Mouse (Mus musculus): ENCODE measurements around the gene Pctp. TPM values are rescaled to one million over a fixed set of nuclear protein-coding genes. Genes with fewer than 3 reads are reported as not detected.

Pctp gene
- polyA plus RNA-seq, 2 experiments = 4.3 to 5.1 TPM

DNA sequence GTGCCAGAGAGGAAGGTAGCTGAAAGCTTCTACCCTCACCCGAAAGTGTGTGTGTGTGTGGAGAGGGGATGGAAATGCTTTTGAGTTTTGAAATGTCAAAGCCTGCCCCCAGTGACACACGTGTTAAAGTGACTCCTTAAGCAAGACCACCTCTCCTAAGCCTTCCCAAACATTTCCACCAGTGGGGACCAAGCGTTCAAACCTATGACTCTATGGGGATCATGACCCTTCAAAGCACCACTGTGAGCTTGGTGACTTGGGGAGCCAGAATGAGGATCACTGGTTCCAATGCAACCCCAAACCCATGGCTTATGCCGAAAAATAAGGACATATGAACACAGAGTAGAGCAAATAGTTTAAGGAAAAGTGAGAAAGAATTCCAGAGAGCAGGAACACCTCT, 6.3 kb downstream of the Pctp start:
- DNase-seq (ENCODE audit: low read depth in 3 of 3, low spot score in 3 of 3) = no peak
- H3K4me1 ChIP-seq (replicated peaks; ENCODE audit: control insufficient read depth in 2 of 2, insufficient read depth in 2 of 2, low read length in 1 of 2) = peaks cover 0 to 13% of the 10 kb centered on the region in 2 experiments; a peak in 1 of 4 replicates
- H3K4me2 ChIP-seq (ENCODE audit: low read depth) = no peak overlapping the region

DNA sequence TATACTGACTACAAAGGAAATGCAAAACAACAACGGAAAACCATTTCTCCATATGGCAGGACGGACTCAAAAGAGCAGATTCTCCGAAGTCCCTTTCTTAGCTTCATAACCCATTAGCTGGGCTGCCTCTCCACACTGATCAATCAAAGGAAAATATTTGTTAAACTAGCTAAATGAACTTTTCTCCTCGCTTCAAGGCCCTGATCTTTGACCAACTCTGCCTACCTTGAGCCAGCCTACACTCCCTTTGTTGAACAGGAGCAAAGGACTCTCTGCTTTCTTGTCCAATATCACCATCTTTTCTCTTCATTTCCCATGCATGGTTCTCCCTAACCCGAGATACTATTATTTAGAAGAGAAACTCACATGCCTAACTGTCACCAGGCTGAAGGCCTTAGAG, 7.1 kb downstream of the Pctp start:
- H3K4me2 ChIP-seq (ENCODE audit: low read depth) = no peak overlapping the region
- TF ChIP-seq CTCF (IDR thresholded peaks at IDR 0.05; ENCODE audit: low read depth) (no peak), EP300 (IDR thresholded peaks at IDR 0.05; ENCODE audit: low read depth) (no peak)
- 64% methylated on average over 5 of the region's 5 CpGs for WGBS (ENCODE audit: insufficient replicate concordance)
- no peaks in the 10 kb centered on the region for H3K27me3 ChIP-seq (ENCODE audit: control insufficient read depth, insufficient read depth, low read length)
- no peak overlapping the region for H3K27ac ChIP-seq
- H3K4me1 ChIP-seq (replicated peaks; ENCODE audit: control insufficient read depth in 2 of 2, insufficient read depth in 2 of 2, low read length in 1 of 2) = peaks cover 0 to 13% of the 10 kb centered on the region in 2 experiments; a peak in 1 of 4 replicates
- ATAC-seq (ENCODE audit: insufficient read depth) = no peak
- H3K9ac ChIP-seq (replicated peaks) = no peak overlapping the region
- H3K36me3 ChIP-seq (replicated peaks; ENCODE audit: control insufficient read depth, insufficient read depth, low read depth) = no peaks in the 10 kb centered on the region
- DNase-seq (ENCODE audit: low read depth in 3 of 3, low spot score in 3 of 3) = peak in 1 of 3 experiments; percentile 9
- no peaks in the 10 kb centered on the region for H3K9me3 ChIP-seq (ENCODE audit: control insufficient read depth, low read length)
- H3K4me3 ChIP-seq (ENCODE audit: insufficient read depth in 1 of 2, low read depth in 2 of 2, low read length in 2 of 2) = no peak overlapping the region

More for the DNA sequence above, 6.3 kb downstream of the Pctp start:
- no peaks in the 10 kb centered on the region for H3K27me3 ChIP-seq (ENCODE audit: control insufficient read depth, insufficient read depth, low read length)
- H3K9me3 ChIP-seq (ENCODE audit: control insufficient read depth, low read length) = no peaks in the 10 kb centered on the region
- TF ChIP-seq CTCF (IDR thresholded peaks at IDR 0.05; ENCODE audit: low read depth) (no peak), EP300 (IDR thresholded peaks at IDR 0.05; ENCODE audit: low read depth) (no peak)
- no peak overlapping the region for H3K9ac ChIP-seq (replicated peaks)
- no peaks in the 10 kb centered on the region for H3K36me3 ChIP-seq (replicated peaks; ENCODE audit: control insufficient read depth, insufficient read depth, low read depth)
- H3K27ac ChIP-seq = no peak overlapping the region
- no peak for ATAC-seq (ENCODE audit: insufficient read depth)
- H3K4me3 ChIP-seq (ENCODE audit: insufficient read depth in 1 of 2, low read depth in 2 of 2, low read length in 2 of 2) = no peak overlapping the region
- WGBS (ENCODE audit: insufficient replicate concordance) = 60% methylated on average over 4 of the region's 4 CpGs

DNA sequence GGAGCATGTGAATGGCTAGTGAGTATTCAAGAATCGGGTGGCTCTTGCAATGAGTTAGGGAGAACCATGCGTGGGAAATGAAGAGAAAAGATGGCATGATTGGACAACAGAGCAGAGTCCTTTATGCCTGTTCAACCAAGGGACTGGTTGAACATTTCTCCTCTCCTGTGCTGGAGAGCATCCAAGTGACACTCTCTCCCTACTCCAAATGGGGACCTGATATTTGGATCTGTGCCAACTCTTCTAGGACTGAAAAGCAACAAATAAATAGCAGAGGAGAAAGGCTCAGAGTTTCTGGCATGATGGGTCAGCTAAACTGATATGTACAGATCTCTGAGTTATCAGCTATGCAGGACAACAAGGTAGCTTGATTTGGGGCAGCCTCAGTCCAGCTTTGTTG, 8.0 kb downstream of the Pctp start:
- no peaks in the 10 kb centered on the region for H3K36me3 ChIP-seq (replicated peaks; ENCODE audit: control insufficient read depth, insufficient read depth, low read depth)
- H3K9me3 ChIP-seq (ENCODE audit: control insufficient read depth, low read length) = no peaks in the 10 kb centered on the region
- no peaks in the 10 kb centered on the region for H3K27me3 ChIP-seq (ENCODE audit: control insufficient read depth, insufficient read depth, low read length)
- WGBS (ENCODE audit: insufficient replicate concordance) = 49% methylated on average over 2 of the region's 2 CpGs
- no peak overlapping the region for H3K4me2 ChIP-seq (ENCODE audit: low read depth)
- no peak overlapping the region for H3K9ac ChIP-seq (replicated peaks)
- DNase-seq (ENCODE audit: low read depth in 3 of 3, low spot score in 3 of 3) = no peak
- H3K4me3 ChIP-seq (ENCODE audit: insufficient read depth in 1 of 2, low read depth in 2 of 2, low read length in 2 of 2) = no peak overlapping the region
- H3K27ac ChIP-seq = no peak overlapping the region
- TF ChIP-seq CTCF (IDR thresholded peaks at IDR 0.05; ENCODE audit: low read depth) (no peak), EP300 (IDR thresholded peaks at IDR 0.05; ENCODE audit: low read depth) (no peak)
- peaks cover 0 to 13% of the 10 kb centered on the region in 2 experiments; a peak in 1 of 4 replicates for H3K4me1 ChIP-seq (replicated peaks; ENCODE audit: control insufficient read depth in 2 of 2, insufficient read depth in 2 of 2, low read length in 1 of 2)
- ATAC-seq (ENCODE audit: insufficient read depth) = no peak

DNA sequence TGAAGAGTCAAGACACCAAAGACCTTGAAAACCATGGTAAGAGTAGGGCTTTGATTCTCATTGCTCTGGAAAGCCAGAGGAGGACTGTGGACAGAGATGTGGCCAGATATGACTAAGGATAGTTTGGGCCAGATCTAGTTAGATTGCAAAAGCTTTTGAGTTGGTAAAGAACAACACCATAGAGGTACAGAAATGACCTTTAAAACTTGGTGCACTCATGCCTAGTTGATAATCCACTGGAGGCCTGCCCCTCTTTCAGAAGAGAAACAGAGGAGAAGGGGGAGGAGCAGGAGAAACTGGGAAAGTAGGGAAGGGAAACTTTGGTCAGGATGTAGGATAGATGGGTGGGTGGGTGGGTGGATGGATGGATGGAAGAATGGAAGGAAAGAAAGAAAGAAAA, 11.0 kb downstream of the Pctp start:
- no peaks in the 10 kb centered on the region for H3K9me3 ChIP-seq (ENCODE audit: control insufficient read depth, low read length)
- H3K9ac ChIP-seq (replicated peaks) = no peak overlapping the region
- H3K27ac ChIP-seq = no peak overlapping the region
- H3K4me1 ChIP-seq (replicated peaks; ENCODE audit: control insufficient read depth in 2 of 2, insufficient read depth in 2 of 2, low read length in 1 of 2) = peaks cover 0 to 6% of the 10 kb centered on the region in 2 experiments; a peak in 1 of 4 replicates
- TF ChIP-seq CTCF (IDR thresholded peaks at IDR 0.05; ENCODE audit: low read depth) = no peak
- no peak for TF ChIP-seq EP300 (IDR thresholded peaks at IDR 0.05; ENCODE audit: low read depth)
- H3K27me3 ChIP-seq (ENCODE audit: control insufficient read depth, insufficient read depth, low read length) = no peaks in the 10 kb centered on the region
- no peak overlapping the region for H3K4me3 ChIP-seq (ENCODE audit: insufficient read depth in 1 of 2, low read depth in 2 of 2, low read length in 2 of 2)
- ATAC-seq (ENCODE audit: insufficient read depth) (no peak), DNase-seq (ENCODE audit: low read depth in 3 of 3, low spot score in 3 of 3) (no peak)
- no peaks in the 10 kb centered on the region for H3K36me3 ChIP-seq (replicated peaks; ENCODE audit: control insufficient read depth, insufficient read depth, low read depth)
- H3K4me2 ChIP-seq (ENCODE audit: low read depth) = no peak overlapping the region

DNA sequence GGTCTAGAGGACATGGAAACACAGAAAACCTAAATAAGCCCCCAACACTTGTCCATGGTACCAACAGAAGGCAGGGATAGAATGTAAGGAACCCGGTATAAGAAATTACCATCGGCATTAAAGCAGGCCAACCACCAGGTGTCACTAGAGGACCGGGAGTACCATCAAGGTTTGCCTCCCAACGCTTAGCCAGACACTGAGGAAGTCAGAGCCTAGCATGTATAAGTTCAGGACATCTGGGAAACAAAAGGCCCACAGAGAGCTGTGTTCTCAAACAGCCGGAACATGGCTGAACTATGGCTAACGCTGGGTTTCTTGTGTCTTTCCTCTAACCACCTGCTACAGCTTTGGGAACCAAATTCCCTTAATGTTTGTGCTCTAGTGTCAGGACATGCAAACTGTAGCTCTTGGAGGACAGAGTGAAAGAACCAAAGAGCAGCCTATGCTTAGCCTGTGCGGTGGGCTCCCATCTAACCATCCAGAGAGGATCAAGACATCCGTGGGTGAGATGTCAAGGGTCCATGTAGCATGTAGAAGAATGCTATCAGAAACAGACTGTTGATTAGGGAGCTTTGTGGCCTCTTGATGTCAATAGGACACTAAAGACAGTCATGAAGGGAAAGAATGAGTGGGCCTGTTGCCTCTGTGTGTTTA, 13.6 kb downstream of the Pctp start:
- no peak overlapping the region for H3K27ac ChIP-seq
- peaks cover 0 to 5% of the 10 kb centered on the region in 2 experiments; a peak in 1 of 4 replicates for H3K4me1 ChIP-seq (replicated peaks; ENCODE audit: control insufficient read depth in 2 of 2, insufficient read depth in 2 of 2, low read length in 1 of 2)
- H3K27me3 ChIP-seq (ENCODE audit: control insufficient read depth, insufficient read depth, low read length) = no peaks in the 10 kb centered on the region
- TF ChIP-seq CTCF (IDR thresholded peaks at IDR 0.05; ENCODE audit: low read depth) = peak; percentile 81
- TF ChIP-seq EP300 (IDR thresholded peaks at IDR 0.05; ENCODE audit: low read depth) = no peak
- ATAC-seq (ENCODE audit: insufficient read depth) = no peak
- no peaks in the 10 kb centered on the region for H3K9me3 ChIP-seq (ENCODE audit: control insufficient read depth, low read length)
- no peak overlapping the region for H3K4me3 ChIP-seq (ENCODE audit: insufficient read depth in 1 of 2, low read depth in 2 of 2, low read length in 2 of 2)
- H3K9ac ChIP-seq (replicated peaks) = no peak overlapping the region
- peak in 2 of 3 experiments; percentile 22 to 35 for DNase-seq (ENCODE audit: low read depth in 3 of 3, low spot score in 3 of 3)
- H3K36me3 ChIP-seq (replicated peaks; ENCODE audit: control insufficient read depth, insufficient read depth, low read depth) = no peaks in the 10 kb centered on the region
- WGBS (ENCODE audit: insufficient replicate concordance) = 18% methylated on average over 8 of the region's 8 CpGs
- H3K4me2 ChIP-seq (ENCODE audit: low read depth) = no peak overlapping the region

Measured in liver, embryonic 14.5 days (tissue).